Mouse (Mus musculus): ENCODE results near the gene Gjc3.

Gjc3 gene

GRCm38 (mm10) chr5:137909564-137910262, 53.2 kb downstream of the Gjc3 start:
- DNase-seq, result no peak

Measured in kidney, postnatal 25 days (tissue).